Mouse (Mus musculus): Measurements from ENCODE around the gene Gm17657.

DNA sequence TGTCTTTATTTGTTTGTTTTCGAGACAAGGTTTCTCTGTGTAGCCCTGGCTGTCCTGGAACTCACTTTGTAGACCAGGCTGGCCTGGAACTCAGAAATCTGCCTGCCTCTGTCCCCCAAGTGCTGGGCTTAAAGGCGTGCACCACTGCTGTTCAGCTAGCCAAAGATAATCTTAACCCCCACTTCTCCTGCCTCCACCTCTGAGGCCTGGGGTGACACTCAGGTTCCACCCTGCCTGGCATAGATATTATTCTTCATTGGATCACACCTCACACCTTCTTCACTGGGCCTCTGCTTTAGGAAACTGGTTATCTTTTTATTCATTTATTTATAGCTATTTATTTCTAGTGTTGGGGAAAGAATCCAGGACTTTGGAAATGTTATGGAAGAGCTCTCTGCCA, 69.2 kb downstream of the Gm17657 start:
- no peak for TF ChIP-seq CTCF (conservative IDR thresholded peaks at IDR 0.05; ENCODE audit: insufficient read depth, insufficient read length, low read depth, low read length)
- TF ChIP-seq POLR2A (IDR thresholded peaks at IDR 0.05; ENCODE audit: low read depth, low read length), result no peak

All from kidney, adult 2 months (tissue).